Mouse (Mus musculus): ENCODE data around the gene Akr1c20.

Akr1c20 gene

GRCm38 (mm10) chr13:4523201-4523838 is at the start of gene Akr1c20:
TSS of gene Akr1c20 (minus strand) at chr13:4523345.
- in situ Hi-C loops (cut with MboI; ENCODE audit: low sequenced_read_pairs), result no loop called here

GRCm38 (mm10) chr13:4565996-4566395 is 42.9 kb upstream of the Akr1c20 start:
- in situ Hi-C loops (cut with MboI; ENCODE audit: low sequenced_read_pairs), result no loop called here

GRCm38 (mm10) chr13:4560500-4560899 is 37.4 kb upstream of the Akr1c20 start:
- in situ Hi-C loops (cut with MboI; ENCODE audit: low sequenced_read_pairs), result no loop called here

- in situ Hi-C loops (cut with MboI; ENCODE audit: low sequenced_read_pairs), result no loop called here
These were observed 36.0 kb upstream of the Akr1c20 start for GRCm38 (mm10) chr13:4559143-4559542.

DNA sequence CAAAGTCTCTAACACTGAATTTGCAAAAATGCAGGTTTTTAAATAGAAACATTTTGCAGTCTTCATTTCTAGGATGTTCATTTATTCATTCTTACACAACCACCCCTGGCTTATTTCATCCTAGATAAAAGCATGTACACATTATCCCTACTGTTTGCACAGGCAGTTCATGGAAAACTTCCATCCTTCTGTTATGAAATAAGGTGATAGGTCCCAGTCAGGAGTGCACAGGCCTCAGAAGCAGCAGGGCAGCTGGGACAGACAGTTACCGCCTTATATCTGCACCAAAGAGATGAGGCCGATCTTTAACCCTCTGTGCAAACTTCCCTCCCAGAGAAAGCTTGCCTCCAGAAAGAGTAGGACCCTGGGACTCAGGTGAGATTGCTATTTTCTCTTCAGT is 8.3 kb downstream of the Akr1c20 start:
- in situ Hi-C loops (cut with MboI; ENCODE audit: low sequenced_read_pairs), result no loop called here

- in situ Hi-C loops (cut with MboI; ENCODE audit: low sequenced_read_pairs), result no loop called here
These were observed 55.2 kb downstream of the Akr1c20 start for GRCm38 (mm10) chr13:4467896-4468295.

GRCm38 (mm10) chr13:4465641-4466040 is 57.5 kb downstream of the Akr1c20 start:
- in situ Hi-C loops (cut with MboI; ENCODE audit: low sequenced_read_pairs), result no loop called here

All from CH12F3 (cell line).